Mouse (Mus musculus): ENCODE measurements around the gene Sez6l2.

DNA sequence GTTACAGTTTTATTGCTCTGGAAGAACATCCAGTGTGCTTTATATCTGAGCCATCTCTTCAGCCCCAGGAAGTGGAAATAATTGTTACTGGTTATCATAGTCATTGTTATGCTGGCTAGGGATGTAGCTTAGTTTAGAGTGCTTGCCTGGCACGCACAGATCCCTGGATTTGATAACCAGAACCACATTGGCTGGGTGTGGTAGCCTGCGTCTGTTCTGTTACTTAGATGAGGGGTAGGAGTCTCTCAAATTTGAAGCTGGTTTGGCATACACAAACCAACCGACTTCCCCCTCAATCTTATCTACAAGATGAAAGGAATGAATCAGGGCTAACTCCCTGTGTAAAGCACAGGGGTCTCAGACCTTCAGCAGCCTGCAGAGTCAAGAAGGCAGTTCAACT lies 24.1 kb upstream of the Sez6l2 start:
- TF ChIP-seq CTCF (conservative IDR thresholded peaks at IDR 0.05; ENCODE audit: insufficient read depth, insufficient read length, low read depth, low read length) (no peak), POLR2A (IDR thresholded peaks at IDR 0.05; ENCODE audit: low read depth, low read length) (no peak)
